Mouse (Mus musculus) 3134 (cell line): ENCODE measurements around the gene Arhgef39.

Experiments
- DNase-seq: peaks from one replicate; pipeline ENCODE4 v3.0.0-alpha.2; 2011; ENCODE audit warnings: low spot score; ENCODE audit not compliant: insufficient read length; ENCODE audit errors: extremely low read depth

Arhgef39 gene

DNA sequence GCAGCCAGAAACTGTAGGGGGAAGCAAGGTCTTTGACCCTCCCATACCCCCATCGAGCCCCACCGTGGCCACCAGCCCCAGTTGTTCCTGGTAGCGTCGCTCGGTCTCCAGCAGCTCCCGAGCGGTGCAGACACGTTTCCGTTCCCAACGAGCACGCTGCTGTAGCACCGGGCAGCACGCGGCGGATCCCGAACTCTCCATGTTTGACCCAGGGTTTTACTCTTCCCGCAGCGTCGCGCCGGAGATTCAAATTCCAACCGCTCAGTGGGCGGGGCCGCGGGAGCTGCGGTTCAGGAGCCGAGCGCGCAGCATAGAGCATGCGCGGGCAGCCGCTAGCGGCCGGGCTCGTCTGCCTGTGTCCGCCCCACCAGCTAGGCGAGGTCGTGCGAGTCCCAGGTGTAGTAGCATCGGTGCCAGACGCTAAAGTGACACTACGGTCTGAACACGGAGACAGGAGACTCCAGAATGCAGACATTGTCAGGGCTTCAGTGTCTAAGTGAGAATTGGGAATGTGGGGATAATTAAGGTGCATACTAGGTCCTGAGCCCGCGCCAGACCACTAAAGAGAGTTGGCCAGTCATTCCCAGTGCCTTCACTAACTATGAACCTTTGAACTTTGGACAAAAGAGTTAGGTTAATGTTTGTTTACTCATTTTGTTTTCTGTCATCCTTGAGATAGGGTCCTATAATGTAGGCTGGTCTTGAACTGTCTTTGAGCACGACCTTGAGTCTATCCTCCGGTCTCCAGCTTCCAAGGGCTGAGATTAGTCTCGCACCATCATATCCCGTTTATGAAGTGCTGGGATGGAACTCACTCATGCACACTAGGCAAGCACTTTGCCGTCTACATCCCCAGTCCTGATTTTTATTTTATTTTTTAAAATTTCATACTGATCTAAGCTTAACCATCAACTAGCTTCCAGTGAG lies at the start of gene Arhgef39:
TSS of gene Arhgef39 (minus strand) at position 289 of the 927 bp plus-strand sequence.
- DNase-seq, result peak; percentile 90

DNA sequence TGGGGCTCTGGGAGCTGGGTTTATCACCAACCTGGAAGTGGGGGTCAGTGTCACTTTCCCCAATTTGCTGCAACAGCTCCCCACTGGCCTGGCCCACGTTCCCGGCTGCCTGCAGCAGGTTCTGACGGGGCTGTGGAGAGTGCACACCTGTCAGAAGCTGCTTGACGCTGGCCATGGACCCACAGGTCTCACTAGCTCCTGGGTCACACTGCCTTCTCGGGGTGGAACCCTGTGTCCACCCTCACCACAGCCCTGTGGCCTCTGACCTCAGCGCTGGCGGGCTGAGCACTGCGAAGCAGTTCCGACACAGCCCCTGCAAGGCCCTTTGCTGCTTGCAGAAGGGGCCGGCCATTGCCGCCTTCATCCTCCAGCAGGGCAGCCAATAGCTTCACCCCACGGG lies 49.6 kb upstream of the Arhgef39 start:
- DNase-seq, result no peak

DNA sequence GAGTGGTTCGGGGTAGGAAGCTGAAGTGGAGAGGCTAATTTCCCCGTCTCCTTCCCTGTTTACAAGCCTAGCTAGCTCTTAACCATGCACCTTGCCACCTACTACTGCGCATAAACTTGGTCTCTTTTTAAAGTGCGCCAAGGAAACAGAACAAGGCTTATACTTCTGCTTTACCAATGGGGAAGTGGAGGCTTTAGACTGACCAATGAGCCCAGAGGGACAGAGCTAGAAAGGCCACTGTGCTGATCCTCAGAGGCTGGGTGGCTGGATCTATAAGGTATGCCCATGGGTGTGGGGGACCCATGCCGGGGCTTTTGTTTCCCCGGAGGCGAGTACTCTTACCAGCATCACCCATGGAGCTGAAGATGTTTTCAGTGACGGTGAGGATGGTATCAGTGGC lies 47.7 kb upstream of the Arhgef39 start:
- no peak for DNase-seq

DNA sequence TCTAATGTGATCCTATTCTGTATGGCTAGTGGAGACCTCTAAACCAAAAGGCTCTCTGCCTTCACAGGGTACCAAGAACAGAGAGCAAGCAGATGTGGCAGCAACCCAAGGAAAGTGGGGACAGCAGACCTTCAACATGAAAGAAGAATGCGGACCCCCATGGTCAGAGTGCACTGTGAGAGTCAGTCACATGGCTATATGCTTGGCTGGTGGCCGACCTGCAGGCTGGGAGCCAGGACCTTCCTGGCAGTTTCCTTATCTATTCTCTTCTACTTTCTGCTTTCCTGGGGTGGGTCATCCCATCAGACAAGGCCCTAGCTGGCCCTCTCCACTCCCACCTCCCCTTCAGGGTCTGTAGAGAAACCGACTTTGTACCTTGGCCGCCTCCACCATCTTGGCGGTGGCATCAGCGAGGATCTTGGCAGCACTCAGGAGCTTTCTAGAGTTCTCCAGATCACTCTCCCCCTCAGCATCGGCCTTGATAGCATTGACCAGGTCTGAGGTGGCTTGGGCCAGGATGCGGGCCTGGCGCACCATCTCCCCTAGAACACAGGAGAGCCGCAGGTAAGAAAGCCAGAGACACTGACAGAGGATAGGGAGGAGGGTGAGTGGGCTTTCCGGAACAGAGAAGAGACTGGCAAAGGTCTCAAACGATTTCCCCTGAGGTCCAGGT lies 47.0 kb upstream of the Arhgef39 start:
- DNase-seq, result no peak

DNA sequence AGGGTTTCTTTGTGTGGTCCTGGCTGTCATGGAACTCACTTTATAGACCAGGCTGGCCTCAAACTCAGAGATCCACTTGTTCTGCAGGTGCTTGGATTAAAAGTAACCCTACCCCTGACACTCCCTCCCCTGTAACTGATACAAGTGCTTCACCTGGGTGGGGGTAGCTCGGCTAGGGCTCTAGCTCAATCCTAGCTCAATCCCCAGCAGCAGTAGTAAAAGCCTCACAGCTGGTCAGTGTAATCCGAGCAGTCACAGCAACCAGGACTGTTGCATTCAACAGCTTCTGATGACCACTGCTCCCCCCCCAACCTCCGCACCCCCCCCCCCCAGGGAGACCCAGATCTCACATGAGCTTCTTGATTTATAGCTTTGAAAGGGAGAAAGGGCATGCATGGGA lies 42.5 kb upstream of the Arhgef39 start:
- no peak for DNase-seq

DNA sequence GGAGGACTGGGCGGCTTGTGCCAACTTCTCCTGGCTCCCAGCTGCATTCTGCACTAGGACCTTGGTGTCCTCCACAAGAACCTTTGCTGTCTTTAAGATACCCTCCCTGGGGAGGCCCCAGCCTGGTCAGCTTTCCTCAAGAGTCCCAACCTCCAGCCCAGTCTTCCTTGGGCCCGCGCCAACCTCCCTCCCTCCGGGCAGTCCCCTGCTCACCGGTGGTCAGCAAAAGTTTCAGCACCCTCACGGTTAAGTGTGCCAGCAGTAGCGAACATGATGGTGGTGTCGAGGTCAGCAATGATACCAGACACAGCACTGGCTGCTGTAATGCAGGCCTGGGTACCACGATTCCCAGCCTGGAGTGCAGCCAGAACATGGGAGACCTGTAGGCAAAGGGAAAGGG lies 36.5 kb upstream of the Arhgef39 start:
- no peak for DNase-seq

DNA sequence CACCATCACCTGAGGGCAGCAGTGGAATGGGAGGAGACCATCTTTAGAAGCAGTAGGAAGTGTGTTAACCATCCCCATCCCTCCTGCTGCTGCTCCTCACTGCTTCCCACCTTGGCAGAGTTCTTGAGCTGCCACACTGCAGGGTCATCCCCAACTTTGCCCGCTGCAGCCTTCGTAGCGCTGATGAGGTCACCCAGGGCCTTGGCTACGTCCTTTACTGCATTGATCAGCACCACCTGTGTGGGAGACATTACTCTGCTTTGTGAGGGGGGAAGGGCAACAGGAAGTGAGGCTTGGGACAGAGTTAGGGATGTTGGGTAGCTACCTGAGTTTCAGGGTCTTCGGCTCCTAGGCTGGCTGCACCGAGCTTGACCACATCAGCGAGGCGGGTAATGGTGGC lies 36.1 kb upstream of the Arhgef39 start:
- no peak for DNase-seq

DNA sequence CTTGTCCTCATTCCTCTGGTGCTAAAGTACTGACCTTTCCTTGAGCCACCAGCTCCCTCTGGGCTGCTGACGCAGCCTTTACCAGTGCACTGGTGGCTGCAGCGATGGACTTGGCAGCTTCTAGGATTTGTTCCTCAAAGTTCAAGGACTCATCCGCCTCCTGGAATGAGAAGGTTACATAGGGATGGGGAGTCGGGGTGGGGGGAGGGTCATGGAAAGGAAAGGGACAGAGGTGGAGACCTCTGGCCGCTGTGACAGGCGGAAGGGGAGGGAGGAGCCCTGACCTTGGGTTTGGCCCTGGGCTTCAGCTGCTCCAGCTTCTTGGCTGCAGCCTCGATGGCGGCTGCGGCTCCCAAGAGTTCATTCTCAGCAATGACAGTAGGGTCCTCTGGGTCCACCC lies 33.8 kb upstream of the Arhgef39 start:
- DNase-seq, result no peak

DNA sequence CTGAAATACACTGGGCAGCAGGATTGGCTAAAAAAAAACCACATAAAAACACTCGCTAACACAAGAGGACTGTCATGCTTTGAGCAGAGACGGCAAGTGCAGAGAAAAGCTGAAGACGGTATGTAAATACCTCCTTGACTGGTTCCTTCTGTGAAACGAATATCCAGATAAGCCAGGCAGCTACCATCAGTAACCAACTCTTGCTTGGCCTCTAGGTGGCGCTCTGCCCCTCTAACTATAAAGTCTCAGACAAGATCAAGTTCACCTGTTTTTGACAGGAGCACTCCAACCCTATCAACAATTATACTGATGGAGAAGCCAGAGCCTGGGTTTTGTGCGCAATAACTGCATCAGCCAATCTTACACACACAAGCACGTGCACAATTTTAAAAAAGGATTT lies 31.1 kb upstream of the Arhgef39 start:
- DNase-seq, result no peak

DNA sequence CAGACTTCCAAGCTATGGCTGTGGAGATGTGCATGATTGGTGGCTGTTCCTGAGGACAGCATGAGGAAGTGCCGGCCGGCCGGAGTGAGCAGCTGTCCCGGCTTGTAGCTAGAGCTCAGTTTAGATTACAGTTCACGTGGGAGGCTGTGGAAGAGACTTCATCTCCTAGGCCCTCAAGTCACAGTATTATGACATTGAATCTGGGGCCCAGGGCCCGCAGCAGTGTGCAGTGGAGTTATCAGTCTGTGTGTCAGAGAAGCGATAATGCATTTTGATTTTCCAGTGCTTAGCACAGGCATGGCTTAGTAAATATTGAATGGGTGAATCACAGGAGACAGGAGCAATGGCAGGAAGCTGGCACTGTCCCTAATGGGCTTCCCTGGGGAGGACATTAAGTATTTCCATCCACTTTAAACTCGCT lies 30.6 kb upstream of the Arhgef39 start:
- DNase-seq, result no peak

DNA sequence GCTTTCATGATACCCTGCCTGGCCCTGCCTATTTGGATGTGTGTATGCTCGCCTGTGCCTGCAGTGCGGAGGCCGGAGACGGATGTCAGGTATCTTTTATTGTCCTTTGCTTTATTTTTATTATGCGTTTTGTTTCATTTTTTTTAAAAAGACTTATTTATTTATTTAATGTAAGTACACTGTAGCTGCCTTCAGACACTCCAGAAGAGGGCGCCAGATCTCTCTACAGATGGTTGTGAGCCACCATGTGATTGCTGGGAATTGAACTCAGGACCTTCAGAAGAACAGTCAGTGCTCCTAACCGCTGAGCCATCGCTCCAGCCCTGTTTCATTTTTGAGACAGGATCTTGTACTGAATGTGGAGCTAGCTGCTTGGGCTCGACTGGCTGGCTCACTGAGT lies 29.0 kb upstream of the Arhgef39 start:
- peak; percentile 30 for DNase-seq

DNA sequence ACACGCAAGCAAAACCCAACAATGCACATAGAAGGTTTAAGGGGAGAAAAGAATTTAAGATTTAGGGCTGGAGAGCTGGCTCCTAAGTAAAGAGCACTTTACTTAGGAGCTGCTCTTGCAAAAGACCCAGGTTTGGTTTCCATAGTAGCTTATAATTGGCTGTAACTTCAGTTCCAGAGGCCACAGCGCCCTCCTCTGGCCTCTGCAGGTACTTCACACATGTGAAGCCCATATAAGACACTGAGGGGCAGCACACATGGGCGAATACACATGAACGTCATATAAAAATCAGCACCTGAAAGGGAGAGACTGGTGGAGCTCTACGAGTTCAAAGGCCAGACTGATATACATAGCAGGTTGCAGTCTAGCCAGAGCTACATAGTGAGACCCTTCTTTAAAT lies 28.4 kb upstream of the Arhgef39 start:
- no peak for DNase-seq

DNA sequence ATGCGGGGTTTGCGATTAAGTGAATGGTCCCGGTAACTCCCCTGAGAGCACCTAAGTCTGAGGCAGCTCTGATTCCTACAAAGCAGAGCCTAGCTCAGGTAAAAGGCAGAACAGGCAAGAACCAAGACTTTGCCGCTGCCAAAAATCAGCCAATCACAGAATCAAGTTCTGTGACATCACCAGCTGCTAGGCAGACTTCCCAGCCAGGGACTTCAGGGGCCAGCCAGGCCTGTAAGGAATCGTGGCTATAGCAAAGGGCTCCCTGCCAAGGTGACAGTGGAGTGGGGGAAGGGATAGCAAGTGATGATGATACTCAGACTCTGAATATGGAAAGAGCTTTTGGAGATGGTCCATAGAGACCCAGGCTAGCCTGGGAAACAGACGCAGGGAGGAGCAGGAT lies 20.5 kb upstream of the Arhgef39 start:
- peak; percentile 67 for DNase-seq

DNA sequence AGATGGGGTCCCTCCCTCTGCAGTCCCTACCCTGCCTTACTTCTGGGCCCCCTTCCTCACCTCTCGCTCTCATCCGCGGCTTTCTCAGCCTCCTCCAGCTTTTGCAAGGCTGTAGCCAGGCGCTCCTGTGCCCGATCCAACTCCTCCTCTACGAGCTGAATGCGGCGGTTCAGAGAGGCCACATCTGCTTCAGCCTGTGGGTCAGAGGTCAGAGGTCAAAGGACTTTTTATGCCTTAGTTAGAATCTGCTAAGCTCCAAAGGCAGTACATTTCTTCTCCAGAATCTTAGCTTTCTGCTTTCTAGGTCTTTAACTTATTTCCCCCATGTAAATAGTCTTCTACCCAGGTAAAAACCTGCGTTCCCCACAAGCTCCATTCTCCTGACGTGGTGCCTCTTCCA lies 20.1 kb upstream of the Arhgef39 start:
- DNase-seq, result peak; percentile 18

DNA sequence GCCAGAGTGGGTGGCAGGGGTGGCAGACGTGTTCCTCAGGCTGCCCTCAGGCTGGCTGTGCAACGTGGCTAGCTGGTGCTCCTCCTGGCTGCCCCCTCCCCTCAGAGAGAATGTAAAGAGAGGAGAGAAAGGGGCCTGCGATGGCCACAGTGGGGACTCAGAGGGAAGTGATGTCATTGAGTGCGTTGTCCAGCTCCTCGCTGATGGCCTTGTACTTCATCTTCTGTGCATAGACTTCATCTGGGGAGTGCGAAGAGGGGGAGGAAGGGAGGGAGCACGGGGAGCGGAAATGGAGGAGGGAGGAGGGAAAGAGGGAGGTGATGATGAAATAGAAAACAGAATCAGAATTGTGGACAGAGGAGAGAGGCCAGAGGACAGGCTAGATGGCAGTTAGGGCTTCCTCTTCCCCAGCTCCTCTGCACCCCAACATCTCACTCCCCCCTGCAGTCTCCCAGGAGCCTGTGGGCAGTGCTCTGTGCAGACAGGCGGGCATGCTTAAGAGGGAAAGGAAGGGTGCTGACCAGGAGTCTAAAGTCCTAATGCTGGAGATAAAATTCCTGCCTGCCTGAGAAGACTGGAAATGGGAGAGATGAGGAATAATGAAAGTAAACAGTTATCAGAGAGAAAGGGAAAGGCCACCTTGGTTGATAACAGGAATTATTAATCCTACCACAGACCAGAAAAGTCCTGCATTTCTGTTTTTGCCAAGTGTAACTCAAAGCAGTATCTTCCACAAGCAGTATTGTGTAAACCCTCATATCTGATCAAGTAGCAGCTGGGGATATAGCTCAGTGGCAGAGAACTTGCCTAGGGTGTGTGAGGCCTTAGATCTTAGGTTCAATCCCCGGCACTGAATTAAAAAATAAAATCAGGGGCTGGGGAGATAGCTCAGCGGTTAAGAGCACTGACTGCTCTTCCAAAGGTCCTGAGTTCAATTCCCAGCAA lies 16.5 kb upstream of the Arhgef39 start:
- DNase-seq, result no peak

DNA sequence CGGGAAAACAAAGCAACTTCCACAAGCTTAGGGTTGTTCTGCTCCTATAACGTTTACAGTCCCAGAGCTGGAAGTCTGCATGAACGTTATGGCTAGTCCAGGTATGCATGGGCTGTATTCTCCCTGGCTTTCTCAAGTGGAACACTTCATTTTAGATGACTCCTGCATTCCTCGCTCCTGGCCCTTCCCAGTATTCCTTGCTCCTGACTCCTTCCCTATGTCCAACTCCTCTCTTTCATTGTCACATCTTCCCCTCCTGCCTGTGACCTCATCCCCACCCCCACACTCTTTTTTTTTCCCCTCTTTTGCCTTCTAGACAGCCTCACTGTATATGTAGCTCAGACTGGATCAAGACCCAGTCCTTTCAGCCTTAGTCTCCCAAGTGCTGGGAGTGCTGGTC lies 14.3 kb upstream of the Arhgef39 start:
- no peak for DNase-seq

DNA sequence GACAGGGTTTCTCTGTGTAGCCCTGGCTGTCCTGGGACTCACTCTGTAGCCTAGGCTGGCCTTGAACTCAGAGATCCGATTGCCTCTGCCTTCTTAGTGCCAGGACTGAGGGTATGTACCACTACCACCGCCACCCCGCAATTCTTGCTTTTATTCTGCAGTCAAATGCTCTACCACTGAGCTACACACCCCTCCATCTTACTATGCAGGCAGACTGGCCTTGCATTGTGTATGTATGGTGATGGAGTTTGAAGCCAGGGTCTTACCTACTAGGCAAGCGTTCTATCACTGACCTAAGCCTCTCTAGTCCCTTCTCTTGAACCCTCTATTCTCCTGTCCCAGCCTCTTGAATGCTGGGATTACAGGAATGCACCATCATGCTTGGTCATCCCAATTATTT lies 13.8 kb upstream of the Arhgef39 start:
- DNase-seq, result no peak

DNA sequence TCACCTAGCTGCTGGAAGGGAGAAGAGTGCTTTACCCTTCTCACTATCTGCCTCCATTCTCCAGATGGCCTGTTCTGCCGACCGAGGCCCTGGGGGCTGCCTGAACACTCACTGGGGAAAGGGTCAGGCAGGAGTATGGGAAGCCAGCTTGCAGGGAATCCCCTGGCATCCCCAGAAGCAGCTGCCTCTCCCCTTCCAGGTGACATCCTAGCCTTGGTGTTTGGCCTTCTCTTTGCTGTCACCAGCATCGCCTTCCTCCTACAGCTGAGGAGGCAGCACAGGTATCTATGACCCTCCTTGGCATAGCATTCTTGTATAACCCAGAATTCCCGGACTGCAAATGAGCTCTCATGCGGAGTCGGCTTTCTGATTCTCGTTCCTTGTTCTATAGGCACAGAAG lies 13.2 kb upstream of the Arhgef39 start:
- DNase-seq, result no peak

DNA sequence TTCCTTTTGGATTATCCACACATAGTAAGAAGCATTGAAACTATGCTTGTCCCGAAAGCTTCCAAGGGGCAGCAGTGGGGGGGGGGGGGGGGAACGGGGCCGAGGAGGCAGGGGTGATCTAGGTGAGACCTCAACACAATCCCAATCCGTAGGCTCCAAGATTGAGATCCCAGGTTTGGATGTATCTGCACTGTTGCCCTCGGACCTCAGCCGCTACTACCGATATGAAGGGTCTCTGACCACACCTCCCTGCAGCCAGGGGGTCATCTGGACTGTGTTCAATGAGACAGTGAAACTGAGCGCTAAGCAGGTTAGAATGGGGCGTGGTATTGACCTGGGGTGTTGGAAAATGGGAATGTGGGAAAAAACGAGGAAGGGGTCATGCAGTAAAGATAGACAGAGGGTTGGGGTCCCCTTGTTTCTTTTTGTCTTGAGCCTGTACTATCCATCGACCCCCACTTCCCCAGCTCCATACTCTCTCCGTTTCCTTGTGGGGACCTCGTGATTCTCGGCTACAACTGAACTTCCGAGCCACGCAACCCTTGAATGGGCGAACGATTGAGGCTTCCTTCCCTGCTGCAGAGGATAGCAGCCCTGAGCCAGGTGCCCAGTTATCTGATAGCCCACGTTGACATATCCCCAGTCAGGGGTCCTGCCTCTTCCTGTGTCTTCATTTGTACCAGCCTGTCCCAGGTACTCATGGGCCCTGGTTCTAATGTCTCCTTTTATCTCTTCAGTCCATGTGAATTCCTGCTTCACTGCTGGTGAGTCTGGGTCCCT lies 12.4 kb upstream of the Arhgef39 start:
- DNase-seq, result no peak

DNA sequence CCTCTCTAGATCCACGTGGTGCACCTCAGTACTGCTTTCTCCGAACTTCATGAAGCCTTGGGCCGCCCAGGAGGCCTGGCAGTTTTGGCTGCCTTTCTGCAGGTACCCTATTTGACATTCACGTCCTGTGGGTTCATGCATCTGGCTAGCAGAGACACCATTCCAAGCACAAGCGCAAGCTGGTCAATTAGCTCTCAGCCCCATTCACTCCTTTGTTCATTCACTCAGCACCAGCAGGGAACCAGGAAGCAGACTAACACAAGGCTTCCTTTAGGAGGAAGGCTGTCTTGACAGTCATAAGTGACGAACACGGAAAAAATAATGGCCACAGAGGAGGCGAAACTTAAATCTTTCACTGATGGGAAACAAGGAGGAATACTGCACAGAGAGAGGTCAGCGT lies 9.6 kb upstream of the Arhgef39 start:
- no peak for DNase-seq
